Mouse (Mus musculus) brain, embryonic 14.5 days (tissue): ENCODE results near the gene Cd6.

Experiments
- CTCF ChIP-seq: fragments of 200-500 bp; IDR thresholded peaks from 2 replicates; pipeline ENCODE4 v1.5.1; 2012; ENCODE audit warnings: inconsistent platforms, mild to moderate bottlenecking, moderate library complexity, borderline replicate concordance; ENCODE audit not compliant: insufficient read depth, insufficient read length; ENCODE audit errors: extremely low read depth
- POLR2A ChIP-seq: fragments of 200-500 bp; IDR thresholded peaks from 2 replicates; pipeline ENCODE4 v1.6.1; 2012; ENCODE audit warnings: mild to moderate bottlenecking, inconsistent platforms, borderline replicate concordance; ENCODE audit not compliant: poor library complexity, insufficient read depth, insufficient read length, severe bottlenecking; ENCODE audit errors: extremely low read depth

GRCm38 (mm10) chr19:10774141-10774540, 55.7 kb downstream of the Cd6 start:
- TF ChIP-seq CTCF, result no peak
- no peak for TF ChIP-seq POLR2A
